Mouse (Mus musculus): ENCODE measurements at regions not wholly inside any gene's neighbourhood (a gene's known extent, or its start where the extent isn't known, plus 50 kb on each side); places are given as distances from the start of the nearest gene placed in this dataset.
A peak's percentile ranks its signal among the peaks of the same experiment; 100 is the strongest.

GRCm38 (mm10) chr13:83735631-83736475, 232.0 kb downstream of the Mef2c start:
- TF ChIP-seq POLR2A (IDR thresholded peaks at IDR 0.05; ENCODE audit: borderline replicate concordance, extremely low read depth, low read depth, low read length): no peak
- Histone ChIP-seq H3K4me3 (replicated peaks; ENCODE audit: extremely low read depth, low read depth, low read length) (no peak overlapping the region), H3K4me1 (ENCODE audit: control insufficient read depth, insufficient read depth, low read length) (peaks cover 3% of the 10 kb centered on the region; the same call in 1 of the 2 replicates)
- WGBS: 53% methylated on average over 10 of the region's 10 CpGs
- no peak for DNase-seq

GRCm38 (mm10) chr13:83737031-83737825, 233.4 kb downstream of the Mef2c start:
- TF ChIP-seq CTCF (IDR thresholded peaks at IDR 0.05; ENCODE audit: insufficient read depth, low read length) (no peak), POLR2A (IDR thresholded peaks at IDR 0.05; ENCODE audit: borderline replicate concordance, extremely low read depth, low read depth, low read length) (no peak)
- Histone ChIP-seq H3K4me1 (ENCODE audit: control insufficient read depth, insufficient read depth, low read length) (peaks cover 3% of the 10 kb centered on the region; the same call in 1 of the 2 replicates), H3K4me3 (replicated peaks; ENCODE audit: extremely low read depth, low read depth, low read length) (no peak overlapping the region)
- DNase-seq: no peak
- WGBS: 12% methylated on average over 9 of the region's 9 CpGs

DNA sequence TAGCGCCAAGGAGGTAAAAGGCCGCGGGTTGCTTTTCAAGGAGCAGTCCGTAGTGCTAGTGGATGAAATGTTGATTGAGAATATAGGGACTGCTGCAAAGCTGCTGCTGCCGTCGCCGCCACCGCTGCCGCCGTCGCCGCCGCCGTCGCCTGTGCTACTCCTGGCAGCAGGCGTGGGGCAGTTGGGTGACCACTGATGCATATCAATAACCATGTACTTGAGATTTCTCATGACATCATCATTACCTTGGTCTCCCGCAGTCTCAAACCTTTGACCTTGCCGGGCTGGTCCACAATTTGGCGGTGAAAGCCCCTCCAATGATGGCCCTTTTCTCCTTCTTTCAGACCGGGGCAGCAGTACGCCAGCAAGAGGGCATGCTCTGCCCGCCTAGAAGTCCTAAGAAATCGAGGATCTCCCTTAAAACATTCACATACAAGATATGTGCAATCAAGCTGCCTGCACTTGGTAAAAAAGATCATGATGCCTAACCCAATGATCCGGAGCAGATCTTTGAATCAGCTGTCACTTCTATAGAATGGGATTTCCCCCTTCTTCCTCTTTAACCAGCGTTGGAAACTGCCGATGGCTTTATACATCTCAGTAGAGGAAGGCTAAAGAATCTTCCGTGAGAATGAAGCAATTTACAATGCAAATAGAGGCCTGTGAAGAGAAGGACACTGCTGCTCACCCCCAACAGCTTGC, 234.1 kb downstream of the Mef2c start:
- Histone ChIP-seq H3K4me1 (ENCODE audit: control insufficient read depth, insufficient read depth, low read length) (peaks cover 3% of the 10 kb centered on the region; the same call in 1 of the 2 replicates), H3K4me3 (replicated peaks; ENCODE audit: extremely low read depth, low read depth, low read length) (no peak overlapping the region)
- TF ChIP-seq POLR2A (IDR thresholded peaks at IDR 0.05; ENCODE audit: borderline replicate concordance, extremely low read depth, low read depth, low read length) (no peak), CTCF (IDR thresholded peaks at IDR 0.05; ENCODE audit: insufficient read depth, low read length) (no peak)
- 1% methylated on average over 27 of the region's 27 CpGs for WGBS
- no peak for DNase-seq

DNA sequence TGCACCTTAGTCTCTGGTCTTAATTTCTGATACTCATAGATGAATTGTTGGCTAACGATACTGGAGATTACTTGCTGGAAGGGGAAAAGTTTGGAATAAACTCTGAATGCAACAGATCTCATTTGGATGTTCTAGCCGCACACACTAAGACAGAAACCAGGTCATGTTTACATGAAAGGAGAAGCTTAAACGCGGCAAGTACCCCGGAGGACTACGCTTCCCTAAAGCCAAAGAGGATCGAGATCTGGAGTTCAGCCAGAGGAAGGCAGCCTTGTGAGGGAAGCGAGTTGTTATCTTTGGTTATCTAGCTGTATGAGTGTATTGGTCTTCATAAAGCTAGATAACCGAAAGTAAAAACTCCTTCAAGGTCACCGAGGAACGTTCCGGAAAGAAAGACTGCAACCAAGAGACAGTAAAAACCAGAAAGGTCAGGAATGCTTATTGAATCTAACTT, 234.7 kb downstream of the Mef2c start:
- Histone ChIP-seq H3K4me1 (ENCODE audit: control insufficient read depth, insufficient read depth, low read length) (peaks cover 3% of the 10 kb centered on the region; the same call in 1 of the 2 replicates), H3K4me3 (replicated peaks; ENCODE audit: extremely low read depth, low read depth, low read length) (peak overlapping the region; percentile 28)
- no peak for DNase-seq
- TF ChIP-seq POLR2A (IDR thresholded peaks at IDR 0.05; ENCODE audit: borderline replicate concordance, extremely low read depth, low read depth, low read length) (no peak), CTCF (IDR thresholded peaks at IDR 0.05; ENCODE audit: insufficient read depth, low read length) (no peak)
- WGBS: 7% methylated on average over 12 of the region's 12 CpGs

DNA sequence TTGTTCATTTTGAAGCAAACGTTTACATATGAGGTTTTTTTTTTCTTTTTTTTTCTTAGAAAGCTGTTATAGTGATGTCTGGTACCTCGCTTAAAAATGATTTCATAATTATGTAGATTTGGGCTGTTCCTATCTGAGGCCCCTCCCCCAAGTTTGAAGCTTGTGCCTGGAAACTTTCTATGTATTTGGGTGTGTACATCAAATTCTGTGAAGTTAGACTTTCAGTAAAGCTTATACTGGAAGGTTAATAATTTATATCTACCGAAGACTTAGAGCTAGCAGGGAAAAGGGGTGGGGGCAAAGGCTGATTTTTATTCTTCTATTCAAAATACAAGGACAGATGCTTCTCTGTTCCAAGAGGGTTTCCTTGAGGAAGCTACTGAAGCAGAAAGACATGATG, 235.3 kb downstream of the Mef2c start:
- WGBS: 13% methylated on average over 3 of the region's 3 CpGs
- TF ChIP-seq POLR2A (IDR thresholded peaks at IDR 0.05; ENCODE audit: borderline replicate concordance, extremely low read depth, low read depth, low read length) (no peak), CTCF (IDR thresholded peaks at IDR 0.05; ENCODE audit: insufficient read depth, low read length) (no peak)
- peaks cover 3% of the 10 kb centered on the region; the same call in 1 of the 2 replicates for H3K4me1 ChIP-seq (ENCODE audit: control insufficient read depth, insufficient read depth, low read length)
- no peak for DNase-seq
- no peak overlapping the region for H3K4me3 ChIP-seq (replicated peaks; ENCODE audit: extremely low read depth, low read depth, low read length)

DNA sequence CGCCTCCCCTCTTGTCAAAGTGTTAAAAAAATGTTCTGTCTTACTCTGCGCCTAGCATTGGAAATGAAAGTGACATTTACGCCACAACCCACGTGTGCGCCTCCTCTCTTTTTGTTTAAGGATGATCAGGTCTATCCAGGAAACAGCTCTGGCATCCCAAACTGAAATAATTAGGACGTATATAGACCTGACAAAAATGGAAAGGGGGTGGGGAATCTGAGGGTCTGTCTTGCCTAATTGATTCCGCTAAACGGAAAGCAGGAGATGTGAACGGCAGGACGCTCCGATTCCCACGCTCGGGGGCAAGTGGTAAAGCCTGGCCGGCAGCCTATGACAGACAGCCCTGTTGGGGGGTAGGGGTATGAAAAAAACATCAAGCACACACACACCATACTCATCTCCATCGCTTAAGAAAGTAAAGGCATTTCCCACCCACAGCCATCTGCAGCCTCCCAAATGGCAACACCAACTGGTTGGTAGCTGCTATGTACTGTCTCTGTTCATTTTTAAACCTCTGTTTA, 235.8 kb downstream of the Mef2c start:
- H3K4me3 ChIP-seq (replicated peaks; ENCODE audit: extremely low read depth, low read depth, low read length): no peak overlapping the region
- WGBS: 9% methylated on average over 15 of the region's 15 CpGs
- DNase-seq: no peak
- H3K4me1 ChIP-seq (ENCODE audit: control insufficient read depth, insufficient read depth, low read length): peaks cover 3% of the 10 kb centered on the region; the same call in 1 of the 2 replicates
- TF ChIP-seq POLR2A (IDR thresholded peaks at IDR 0.05; ENCODE audit: borderline replicate concordance, extremely low read depth, low read depth, low read length): no peak

- WGBS: 46% methylated on average over 2 of the region's 2 CpGs
- TF ChIP-seq CTCF (IDR thresholded peaks at IDR 0.05; ENCODE audit: insufficient read depth, low read length) (no peak), POLR2A (IDR thresholded peaks at IDR 0.05; ENCODE audit: borderline replicate concordance, extremely low read depth, low read depth, low read length) (no peak)
- no peak for DNase-seq
- Histone ChIP-seq H3K4me1 (ENCODE audit: control insufficient read depth, insufficient read depth, low read length) (peaks cover 3% of the 10 kb centered on the region; the same call in 1 of the 2 replicates), H3K4me3 (replicated peaks; ENCODE audit: extremely low read depth, low read depth, low read length) (no peak overlapping the region)
Measured at GRCm38 (mm10) chr13:83740101-83740500, 236.3 kb downstream of the Mef2c start.

GRCm38 (mm10) chr13:83740771-83741170, 236.9 kb downstream of the Mef2c start:
- 36% methylated on average over 4 of the region's 4 CpGs for WGBS
- no peak for DNase-seq
- Histone ChIP-seq H3K4me1 (ENCODE audit: control insufficient read depth, insufficient read depth, low read length) (peaks cover 3% of the 10 kb centered on the region; the same call in 1 of the 2 replicates), H3K4me3 (replicated peaks; ENCODE audit: extremely low read depth, low read depth, low read length) (no peak overlapping the region)
- TF ChIP-seq POLR2A (IDR thresholded peaks at IDR 0.05; ENCODE audit: borderline replicate concordance, extremely low read depth, low read depth, low read length) (no peak), CTCF (IDR thresholded peaks at IDR 0.05; ENCODE audit: insufficient read depth, low read length) (no peak)

DNA sequence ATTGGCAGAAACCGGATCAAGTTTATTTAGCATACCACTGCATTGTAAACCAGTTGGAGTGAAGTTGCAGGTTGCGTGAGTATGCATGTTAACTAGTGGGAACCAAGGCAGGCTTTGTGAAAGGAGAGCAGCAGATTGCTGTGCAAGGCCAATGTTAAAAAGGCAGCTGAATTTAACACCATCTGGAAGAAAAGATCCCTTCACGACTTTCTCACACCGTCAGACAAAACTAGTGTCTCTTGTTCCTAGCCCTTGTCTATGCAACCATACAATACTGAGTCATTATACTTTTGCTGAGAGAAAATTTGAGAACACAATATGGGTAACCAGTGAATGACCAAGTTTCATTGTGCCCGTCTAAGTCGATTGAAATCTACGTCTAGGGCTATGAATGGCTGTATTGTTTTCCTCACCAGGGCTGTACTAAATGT, 237.8 kb downstream of the Mef2c start:
- 53% methylated on average over 7 of the region's 7 CpGs for WGBS
- TF ChIP-seq CTCF (IDR thresholded peaks at IDR 0.05; ENCODE audit: insufficient read depth, low read length) (no peak), POLR2A (IDR thresholded peaks at IDR 0.05; ENCODE audit: borderline replicate concordance, extremely low read depth, low read depth, low read length) (no peak)
- H3K4me3 ChIP-seq (replicated peaks; ENCODE audit: extremely low read depth, low read depth, low read length): no peak overlapping the region
- H3K4me1 ChIP-seq (ENCODE audit: control insufficient read depth, insufficient read depth, low read length): peaks cover 3% of the 10 kb centered on the region; the same call in 1 of the 2 replicates
- no peak for DNase-seq
